Mouse (Mus musculus) kidney, postnatal 0 days (tissue): ENCODE data around the gene Gabarapl1. TPM values are rescaled to one million over a fixed set of nuclear protein-coding genes. Genes with fewer than 3 reads are reported as not detected.
A peak's percentile ranks its signal among the peaks of the same experiment; 100 is the strongest.
"Not testable (repeated sequence)": the region's sequence is repeated elsewhere in the genome, so short reads cannot be mapped to it uniquely, and the experiment has no call there.

Experiments used
- ATAC-seq: fragments of 200-750 bp; cut with Nextera tagmentation; replicated peaks from 2 replicates; pipeline ENCODE4 v1.8.0; 2017; ENCODE audit warnings: low read depth, moderate number of reproducible peaks, moderate TSS enrichment, moderate library complexity; ENCODE audit not compliant: low FRiP score
- DNase-seq: peaks from one replicate; pipeline ENCODE4 v3.0.0-alpha.2; 2016; ENCODE audit warnings: low spot score
- H3K27ac ChIP-seq: fragments of 300-500 bp; sonication (generic); 2 replicates; pipeline ENCODE4 v1.5.1; 2014; ENCODE audit warnings: mild to moderate bottlenecking
- H3K27me3 ChIP-seq: fragments of 300-500 bp; sonication (generic); 2 replicates; pipeline ENCODE4 v1.6.1; 2014; ENCODE audit warnings: low read length, mixed read lengths; ENCODE audit not compliant: insufficient read depth
- H3K36me3 ChIP-seq: fragments of 300-500 bp; sonication (generic); 2 replicates; pipeline ENCODE4 v1.6.1; 2014; ENCODE audit warnings: low read length, mixed read lengths; ENCODE audit not compliant: insufficient read depth
- H3K4me1 ChIP-seq: fragments of 300-500 bp; sonication (generic); replicated peaks from 2 replicates; pipeline ENCODE4 v1.6.1; 2014; ENCODE audit warnings: antibody characterized with exemption, low read length, mixed read lengths; ENCODE audit not compliant: insufficient read depth
- H3K4me2 ChIP-seq: fragments of 300-500 bp; sonication (generic); 2 replicates; pipeline ENCODE4 v1.6.1; 2014; ENCODE audit warnings: mild to moderate bottlenecking, low read length, moderate library complexity, mixed read lengths
- H3K4me3 ChIP-seq: fragments of 300-500 bp; sonication (generic); replicated peaks from 2 replicates; pipeline ENCODE4 v1.5.1; 2014; ENCODE audit warnings: low read depth, low read length
- H3K9ac ChIP-seq: fragments of 300-500 bp; sonication (generic); 2 replicates; pipeline ENCODE4 v1.6.1; 2014; ENCODE audit warnings: low read depth, low read length
- H3K9me3 ChIP-seq: fragments of 300-500 bp; sonication (generic); replicated peaks from 2 replicates; pipeline ENCODE4 v1.6.1; 2016; ENCODE audit warnings: low read length, inconsistent platforms, mixed read lengths
- CTCF ChIP-seq: IDR thresholded peaks from 2 replicates; pipeline ENCODE4 v1.5.1; 2016; ENCODE audit warnings: antibody characterized with exemption, low read depth, mild to moderate bottlenecking, moderate library complexity
- WGBS: fragments of 180-500 bp; shearing (Covaris S2); extraction: QIAGEN DNeasy Blood & Tissue Kit; methylation state at CpG from one replicate; pipeline ENCODE4 v1.1.7; 2014; 5-methylcytosine and 5-hydroxymethylcytosine counted together
- polyA plus RNA-seq: library from polyadenylated mRNA; unstranded; fragments of >200 nt; fragmentation: Nextera tagmentation; extraction: Ambion mirVana; gene quantifications from 2 replicates; pipeline ENCODE4 v1.2.1, GENCODE M21; 2015

Gene Gabarapl1
- polyA plus RNA-seq = 126 and 139 TPM in 2 replicates

DNA sequence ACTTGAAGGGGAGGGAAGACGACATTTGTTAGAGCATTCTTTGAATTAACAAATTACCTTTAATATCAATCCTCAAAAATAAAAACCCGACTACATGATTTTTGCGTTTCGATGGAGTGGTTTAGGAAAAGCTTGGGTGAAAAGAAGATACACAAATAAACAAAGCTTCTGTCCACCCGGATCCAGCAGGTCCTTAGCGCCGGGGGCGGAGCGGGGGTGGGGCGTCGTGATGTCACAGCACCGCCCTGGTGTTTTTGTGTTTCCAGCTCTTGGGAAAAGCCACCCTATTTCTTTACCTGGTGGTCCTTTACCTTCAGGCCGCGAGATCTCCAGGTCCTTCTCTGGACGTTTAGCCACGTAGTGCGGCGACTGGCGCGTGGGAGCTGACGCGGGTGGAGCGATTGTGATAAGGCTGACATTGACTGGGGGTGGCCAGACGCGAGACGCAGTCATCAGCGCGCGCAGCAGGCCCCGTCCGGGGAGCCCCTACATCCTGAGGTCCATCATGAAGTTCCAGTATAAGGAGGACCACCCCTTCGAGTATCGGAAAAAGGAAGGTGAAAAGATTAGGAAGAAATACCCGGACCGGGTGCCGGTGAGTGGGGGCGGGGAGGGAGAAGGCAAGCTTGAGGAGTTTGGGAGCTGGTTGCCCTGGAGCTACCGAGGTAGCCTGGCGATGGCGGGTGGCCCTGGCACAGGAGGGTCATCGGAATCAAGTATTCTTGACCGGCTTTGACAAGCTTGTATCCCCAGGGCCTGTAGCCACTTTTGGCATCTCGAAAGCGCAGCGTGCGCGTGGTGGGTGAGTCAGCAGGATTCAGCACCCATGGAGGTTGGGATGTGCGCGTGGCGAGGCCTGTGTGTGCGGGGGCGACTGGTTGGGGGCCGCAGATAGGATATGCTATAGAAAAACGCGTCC is at the start of gene Gabarapl1:
Gene Gabarapl1 (plus strand): TSS at position 219 of the 919 bp plus-strand sequence.
- Histone ChIP-seq H3K4me1 (peaks cover 11% of the 10 kb centered on the region), H3K4me2 (peak within 1 kb of the TSS; percentile 83), H3K36me3 (peaks cover 4% of the 10 kb centered on the region; the same call in 1 of the 2 replicates), H3K27me3 (no peaks in the 10 kb centered on the region), H3K4me3 (peak within 1 kb of the TSS; percentile 95), H3K27ac (peak within 1 kb of the TSS; percentile 95), H3K9me3 (no peaks in the 10 kb centered on the region), H3K9ac (peak within 1 kb of the TSS; percentile 91)
- no peak for TF ChIP-seq CTCF
- DNase-seq = peak; percentile 89
- ATAC-seq = peak; percentile 85
- under 1% methylated on average over 55 of the region's 55 CpGs for WGBS

DNA sequence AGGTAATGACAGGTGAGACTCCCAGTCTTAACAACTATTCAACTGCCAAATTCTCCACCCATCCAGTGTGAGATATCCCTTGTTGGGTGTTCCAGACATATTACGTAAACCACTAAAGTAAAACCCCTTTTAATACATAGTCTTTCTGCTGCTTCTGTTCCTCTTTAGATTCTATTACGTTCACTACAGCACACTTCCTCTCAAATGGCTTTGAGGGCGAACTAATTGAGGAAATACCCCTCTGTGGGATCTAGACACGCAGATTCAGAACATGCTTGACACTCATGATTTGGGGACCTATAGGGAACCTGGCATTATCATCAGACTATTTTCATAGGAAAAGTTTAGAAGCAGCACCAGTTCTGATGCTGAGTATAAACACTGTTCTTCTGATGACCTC is 38.0 kb upstream of the Gabarapl1 start:
- ATAC-seq = no peak
- Histone ChIP-seq H3K27me3 (no peaks in the 10 kb centered on the region), H3K9ac (no peak overlapping the region), H3K4me1 (no peaks in the 10 kb centered on the region), H3K4me2 (no peak overlapping the region), H3K9me3 (no peaks in the 10 kb centered on the region), H3K4me3 (no peak overlapping the region), H3K27ac (no peak overlapping the region), H3K36me3 (no peaks in the 10 kb centered on the region)
- WGBS = 84% methylated on average over 4 of the region's 4 CpGs
- no peak for DNase-seq
- TF ChIP-seq CTCF = no peak

DNA sequence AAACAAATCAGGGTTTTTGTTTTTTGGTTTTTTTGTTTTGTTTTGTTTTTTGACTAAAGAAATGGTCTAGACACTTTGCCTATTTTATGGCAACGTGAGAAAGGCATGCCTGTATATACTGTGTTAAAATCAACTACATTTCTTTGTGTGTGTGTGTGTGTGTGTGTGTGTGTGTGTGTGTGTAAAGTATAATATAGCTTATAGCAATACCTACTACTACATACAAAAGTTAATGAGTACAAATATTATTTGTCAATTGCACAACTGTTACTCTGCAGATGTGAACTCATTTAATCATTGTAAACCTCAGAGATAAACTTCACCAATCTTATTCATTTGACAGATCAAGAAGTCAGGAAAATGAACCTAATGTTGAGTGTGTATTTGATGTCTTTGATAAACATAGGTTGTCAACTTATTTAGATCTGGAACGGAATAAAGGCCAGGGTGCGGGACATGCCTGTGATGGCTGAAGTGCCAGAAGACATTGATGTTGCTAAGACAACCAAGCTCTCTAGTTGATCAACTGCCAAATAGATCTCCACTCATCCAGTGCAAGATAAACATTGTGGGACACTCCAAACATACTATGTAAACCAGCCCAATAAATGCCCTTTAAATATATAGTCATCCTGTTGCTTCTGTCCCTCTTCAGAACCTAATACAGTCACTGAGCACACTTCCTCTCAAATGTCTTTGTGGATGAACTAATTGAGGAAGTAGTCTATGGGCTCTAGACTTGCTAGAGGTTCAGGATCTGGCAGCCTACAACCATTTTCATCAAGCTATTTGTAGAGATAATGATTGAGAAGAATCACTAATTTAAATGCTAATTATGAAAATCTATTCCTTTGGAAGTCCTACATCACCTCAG is 35.4 kb upstream of the Gabarapl1 start:
- DNase-seq (no peak), ATAC-seq (no peak)
- Histone ChIP-seq H3K4me1 (no peaks in the 10 kb centered on the region), H3K36me3 (no peaks in the 10 kb centered on the region), H3K27ac (no peak overlapping the region), H3K9ac (no peak overlapping the region), H3K9me3 (no peaks in the 10 kb centered on the region), H3K4me2 (no peak overlapping the region), H3K4me3 (no peak overlapping the region), H3K27me3 (no peaks in the 10 kb centered on the region)
- no peak for TF ChIP-seq CTCF
- 87% methylated on average over 3 of the region's 3 CpGs for WGBS

DNA sequence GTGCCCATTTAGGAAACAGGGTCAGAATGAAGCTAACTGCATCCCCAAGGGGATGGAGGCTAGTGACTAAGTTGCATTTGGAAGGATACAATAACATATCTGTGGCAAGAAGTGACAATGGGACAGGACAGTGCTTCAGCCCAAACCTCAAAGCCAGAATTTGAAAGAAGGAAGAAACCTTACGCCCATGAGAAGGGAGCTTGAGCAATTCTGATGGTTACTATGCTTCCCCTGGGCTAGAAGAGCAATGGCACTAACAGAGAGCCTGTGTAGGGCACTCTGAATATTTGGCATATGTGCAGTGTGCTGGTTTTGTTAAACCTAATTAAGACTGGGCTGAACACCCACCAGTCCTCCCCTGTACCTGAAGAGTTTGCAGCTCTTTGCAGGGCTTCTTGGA is 33.4 kb upstream of the Gabarapl1 start:
- not testable (repeated sequence) for H3K27me3 ChIP-seq, H3K9ac ChIP-seq, ATAC-seq, H3K36me3 ChIP-seq, H3K4me1 ChIP-seq, H3K4me3 ChIP-seq, H3K27ac ChIP-seq, H3K9me3 ChIP-seq, H3K4me2 ChIP-seq, DNase-seq
- WGBS = 97% methylated on average over 1 of the region's 1 CpGs

DNA sequence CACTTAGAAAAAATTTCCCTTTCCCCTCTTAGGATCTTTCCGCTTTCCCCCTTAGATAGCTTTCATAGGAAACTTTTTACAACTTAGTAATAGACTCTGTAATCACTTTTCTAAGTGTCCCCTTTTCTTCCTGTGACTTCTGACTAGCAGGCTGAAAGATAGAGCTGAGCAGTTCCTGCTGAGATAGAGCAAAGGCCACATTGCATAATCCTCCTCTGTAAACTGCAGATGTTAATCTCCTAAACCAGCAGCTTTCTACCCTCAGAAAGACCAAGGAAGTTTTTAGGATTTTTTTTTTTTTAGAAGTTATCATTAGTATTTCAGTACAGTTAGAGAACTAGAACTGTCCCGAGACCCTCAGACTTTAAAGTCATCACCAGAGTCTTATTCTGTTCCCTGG is 29.5 kb upstream of the Gabarapl1 start:
- 88% methylated on average over 2 of the region's 2 CpGs for WGBS
- no peaks in the 10 kb centered on the region for H3K27me3 ChIP-seq
- no peak for ATAC-seq

DNA sequence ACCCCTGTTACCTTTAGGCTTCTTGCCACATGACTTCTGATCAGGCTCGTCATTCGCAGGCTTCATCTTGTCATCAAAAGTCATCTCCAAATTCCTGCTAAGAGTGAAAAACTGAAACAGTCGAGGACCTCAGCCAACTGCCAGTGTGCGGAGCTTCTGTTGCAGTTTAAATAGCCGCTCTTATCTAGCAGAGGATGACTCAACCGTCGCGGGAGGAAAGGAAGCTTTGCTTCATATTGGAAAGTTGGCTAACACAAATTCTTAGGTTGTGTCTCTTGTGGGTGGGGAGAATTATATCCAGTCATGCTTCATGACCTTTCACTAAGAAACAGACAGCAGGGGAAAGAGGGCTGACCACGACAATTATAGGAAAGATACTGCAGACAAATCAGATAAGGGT is 25.9 kb upstream of the Gabarapl1 start, which contains the start of gene Olr1:
Gene Olr1 (minus strand): TSS at position 142 of the 400 bp plus-strand sequence.
- no peak within 1 kb of the TSS for H3K4me2 ChIP-seq
- H3K9ac ChIP-seq = no peak within 1 kb of the TSS
- no peak for TF ChIP-seq CTCF
- H3K4me3 ChIP-seq = no peak within 1 kb of the TSS
- no peak within 1 kb of the TSS for H3K27ac ChIP-seq
- no peaks in the 10 kb centered on the region for H3K36me3 ChIP-seq
- H3K4me1 ChIP-seq = no peaks in the 10 kb centered on the region; the same call in 1 of the 2 replicates
- no peak for ATAC-seq
- H3K9me3 ChIP-seq = no peaks in the 10 kb centered on the region
- DNase-seq = no peak
- 79% methylated on average over 9 of the region's 9 CpGs for WGBS
- no peaks in the 10 kb centered on the region for H3K27me3 ChIP-seq

More for the DNA sequence above, 29.5 kb upstream of the Gabarapl1 start:
- Histone ChIP-seq H3K27ac (no peak overlapping the region), H3K9me3 (no peaks in the 10 kb centered on the region), H3K9ac (no peak overlapping the region), H3K36me3 (no peaks in the 10 kb centered on the region), H3K4me2 (no peak overlapping the region), H3K4me3 (no peak overlapping the region), H3K4me1 (no peaks in the 10 kb centered on the region)
- DNase-seq = no peak
- no peak for TF ChIP-seq CTCF
